Mouse (Mus musculus) erythroblast, adult 5-6 weeks (primary cell): ENCODE results near the gene Gm17374. TPM values are rescaled to one million over a fixed set of nuclear protein-coding genes. Genes with fewer than 3 reads are reported as not detected.
"Not testable (repeated sequence)": the region's sequence is repeated elsewhere in the genome, so short reads cannot be mapped to it uniquely, and the experiment has no call there.

Source experiments
- ATAC-seq: replicated peaks from 2 replicates; pipeline ENCODE4 v1.8.0; 2016; ENCODE audit warnings: moderate number of reproducible peaks, mild to moderate bottlenecking, moderate TSS enrichment, inconsistent platforms; ENCODE audit not compliant: poor library complexity, low FRiP score, severe bottlenecking
- total RNA-seq, 2 experiments: library from RNA; stranded (forward) in 1 of 2; stranded (reverse) in 1 of 2; fragments of 150-400 nt in 1 of 2; fragments of 200-764, 138-1000 nt in 1 of 2; gene quantifications; 2 replicates each; pipeline versions ENCODE4 v1.2.3 to v1.2.4; 2015 to 2017; ENCODE audit warnings: low replicate concordance in 2 of 2

Gm17374 gene
- total RNA-seq (2015; ENCODE audit: low replicate concordance) (not detected in 2 replicates), total RNA-seq (2017; ENCODE audit: low replicate concordance) (not detected in 2 replicates)

DNA sequence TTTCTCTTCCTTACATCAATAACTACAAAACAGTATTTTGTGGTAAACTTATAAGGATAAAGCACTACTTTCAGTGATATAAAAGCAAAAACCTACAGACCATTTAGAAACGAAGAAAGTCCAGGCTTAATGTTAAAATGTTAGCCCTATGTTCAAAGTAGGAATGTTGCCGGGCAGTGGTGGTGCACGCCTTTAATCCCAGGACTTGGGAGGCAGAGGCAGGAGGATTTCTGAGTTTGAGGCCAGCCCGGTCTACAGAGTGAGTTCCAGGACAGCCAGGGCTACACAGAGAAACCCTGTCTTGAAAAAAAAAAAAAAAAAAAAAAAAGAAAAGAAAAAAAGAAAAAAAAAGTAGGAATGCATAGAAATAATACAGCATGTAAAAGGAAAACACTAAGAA, at the start of gene Gm17374:
Gm17374 (plus strand) TSS at position 301 of the 400 bp plus-strand sequence.
- ATAC-seq: not testable (repeated sequence)

DNA sequence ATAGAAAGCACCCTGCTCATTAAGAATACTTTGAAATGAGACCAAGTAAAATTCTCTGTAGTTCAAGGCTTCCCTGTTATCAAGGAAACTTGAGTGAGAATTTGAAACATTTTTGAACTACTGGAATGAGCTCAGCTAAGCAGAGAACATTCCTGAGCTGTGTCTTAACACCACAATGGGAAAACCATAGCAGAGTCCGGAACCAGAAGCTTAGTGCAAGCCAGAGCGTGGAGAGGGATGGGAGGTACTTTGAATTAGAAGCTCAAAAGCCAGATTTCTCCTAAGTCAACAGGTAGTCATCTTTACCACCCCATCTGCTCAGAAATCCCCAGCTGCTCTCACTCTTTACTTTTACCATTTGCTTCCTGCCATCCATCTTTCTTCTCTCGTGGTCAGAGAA, 46.9 kb upstream of the Gm17374 start:
- ATAC-seq: no peak

DNA sequence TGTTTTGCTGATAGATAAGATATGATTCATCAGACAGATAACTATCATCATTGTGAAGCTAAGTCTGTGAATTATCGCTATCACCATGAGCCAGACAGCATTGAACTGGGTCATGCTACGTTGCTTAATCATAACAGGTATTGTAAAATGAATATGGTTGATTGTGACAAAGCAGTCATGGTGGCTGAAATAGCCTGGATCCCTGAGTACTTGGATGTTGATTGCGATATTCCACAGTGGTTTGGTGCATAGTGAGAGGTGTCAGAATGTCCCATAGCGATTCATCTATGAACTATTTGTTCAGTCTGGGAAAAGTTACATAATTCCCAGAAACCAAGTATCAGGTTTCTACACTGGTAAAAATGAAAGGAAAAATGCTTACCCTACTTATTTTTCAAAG, 44.2 kb upstream of the Gm17374 start:
- ATAC-seq: no peak

DNA sequence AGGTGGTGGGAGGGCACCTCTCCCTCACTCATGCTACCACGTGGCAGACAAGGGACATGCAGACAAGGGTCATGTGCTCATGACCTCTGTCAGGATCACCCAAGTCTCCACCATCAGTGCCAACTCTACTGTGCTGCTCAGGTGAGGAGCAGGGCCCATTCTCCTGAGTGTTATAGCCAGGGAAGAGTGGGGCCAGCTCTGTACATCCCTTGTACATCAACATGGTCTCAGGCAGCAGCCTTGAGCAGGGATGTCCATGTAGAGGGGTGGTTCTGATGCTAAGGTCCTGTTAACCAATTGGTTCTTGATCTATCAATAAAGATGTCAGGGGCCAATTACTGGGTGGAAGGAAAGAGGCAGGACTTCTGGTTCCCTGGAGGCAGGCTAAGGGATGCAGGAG, 42.9 kb upstream of the Gm17374 start:
- ATAC-seq: no peak

DNA sequence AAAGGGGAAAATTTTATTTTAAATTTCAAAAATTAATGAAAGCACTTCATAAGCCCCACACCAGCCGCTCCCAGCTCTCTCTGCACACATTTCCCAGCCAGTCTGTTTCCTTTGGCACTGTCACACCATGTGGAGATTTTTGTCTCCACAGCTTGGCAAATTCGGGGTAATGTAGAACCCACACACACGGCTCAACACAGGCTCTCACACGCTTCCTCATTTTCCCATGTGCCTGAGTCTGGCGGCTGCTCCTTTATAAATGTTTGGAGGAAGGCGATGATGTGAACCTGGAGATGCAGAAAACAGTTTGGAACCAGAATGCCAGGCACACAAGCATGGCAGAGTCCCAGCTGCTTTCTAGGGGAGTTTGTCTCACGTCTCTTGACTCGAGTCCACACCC, 38.0 kb upstream of the Gm17374 start:
- no peak for ATAC-seq

DNA sequence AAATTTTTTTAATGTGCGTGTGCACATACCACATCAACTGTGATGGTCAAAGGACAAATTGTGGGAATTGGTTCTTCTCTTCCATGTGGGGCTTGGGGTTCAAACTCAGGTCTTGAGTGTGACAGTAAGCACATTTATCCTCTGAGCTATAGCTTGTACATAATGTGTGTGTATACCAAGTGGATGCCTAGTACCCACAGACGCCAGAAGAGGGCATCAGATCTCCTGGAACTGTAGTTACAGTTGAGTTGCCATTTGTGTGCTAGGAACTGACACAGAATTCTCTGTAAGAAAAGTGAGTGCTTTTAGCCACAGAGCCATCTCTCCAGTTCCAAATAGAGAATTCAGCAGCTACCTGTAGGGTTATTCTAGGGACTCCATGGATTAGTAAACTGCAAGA, 26.3 kb upstream of the Gm17374 start:
- ATAC-seq: peak; percentile 49; the same call in 1 of the 2 replicates

DNA sequence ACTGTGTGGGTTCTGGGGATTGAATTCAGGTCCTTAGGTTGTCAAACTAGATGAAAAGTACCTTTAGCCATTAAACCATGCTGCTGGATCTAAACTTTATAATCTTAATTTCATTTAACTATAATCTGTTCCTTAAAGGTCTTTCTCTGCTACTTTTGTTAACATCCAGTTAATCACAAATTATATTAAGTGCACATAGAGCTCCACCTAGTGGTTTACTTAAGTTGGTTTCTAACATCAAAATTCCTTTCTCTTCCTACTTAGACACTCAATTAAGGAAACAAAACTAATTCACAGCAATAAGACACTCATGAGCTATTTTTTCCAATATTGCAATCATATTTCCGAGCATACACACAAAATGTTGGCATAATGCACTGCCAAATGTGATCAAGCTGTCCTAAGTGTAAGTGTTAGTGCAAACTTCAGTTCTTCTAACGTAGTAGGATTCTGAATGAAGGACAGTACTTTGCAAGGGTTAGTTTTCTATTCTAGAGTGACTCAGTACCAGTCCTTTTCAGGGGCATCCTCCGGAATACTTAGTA, 7.4 kb downstream of the Gm17374 start:
- no peak; the same call in 1 of the 2 replicates for ATAC-seq

DNA sequence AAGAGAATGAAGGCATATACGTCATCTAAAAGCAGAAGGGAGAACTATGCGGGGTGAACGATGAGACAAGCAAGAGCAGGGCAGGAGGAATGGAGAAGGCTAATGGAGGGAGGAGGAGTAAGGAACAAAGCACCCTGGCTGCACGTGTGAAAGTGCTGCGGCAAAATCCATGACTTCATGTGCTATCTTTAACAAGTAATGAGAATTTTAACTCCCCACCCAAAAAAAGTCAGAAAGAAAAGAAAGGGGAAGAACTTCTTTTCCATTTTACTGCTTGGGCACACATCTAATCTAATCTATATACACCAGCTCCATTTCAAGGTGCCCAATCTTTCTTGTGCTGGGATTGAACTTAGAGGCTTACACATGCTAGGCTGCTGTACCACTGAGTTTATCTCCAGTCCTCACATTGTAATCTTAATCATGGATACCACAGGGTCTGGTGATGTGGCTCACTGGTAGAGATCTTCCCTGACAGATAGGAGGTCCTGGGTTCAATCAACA, 11.6 kb downstream of the Gm17374 start:
- ATAC-seq: peak; percentile 67

DNA sequence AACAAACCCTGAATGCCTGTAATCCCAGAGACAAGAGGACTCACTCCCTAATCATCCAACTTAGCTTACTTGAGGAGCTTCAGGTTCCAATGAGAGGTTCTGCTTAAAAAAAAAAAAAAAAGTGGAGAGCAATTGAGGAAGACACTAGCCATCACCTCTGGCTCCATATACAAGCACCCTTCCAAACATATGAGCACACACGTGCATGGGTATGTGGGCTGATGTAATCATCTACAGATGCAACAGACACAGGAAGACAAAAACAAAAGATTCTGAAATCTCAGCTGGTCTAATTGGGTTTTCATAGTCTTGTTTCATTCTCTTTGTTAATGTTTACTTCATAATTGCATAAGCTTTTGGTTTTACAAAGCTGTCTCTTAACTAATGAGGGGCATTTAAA, 17.2 kb downstream of the Gm17374 start:
- no peak for ATAC-seq

DNA sequence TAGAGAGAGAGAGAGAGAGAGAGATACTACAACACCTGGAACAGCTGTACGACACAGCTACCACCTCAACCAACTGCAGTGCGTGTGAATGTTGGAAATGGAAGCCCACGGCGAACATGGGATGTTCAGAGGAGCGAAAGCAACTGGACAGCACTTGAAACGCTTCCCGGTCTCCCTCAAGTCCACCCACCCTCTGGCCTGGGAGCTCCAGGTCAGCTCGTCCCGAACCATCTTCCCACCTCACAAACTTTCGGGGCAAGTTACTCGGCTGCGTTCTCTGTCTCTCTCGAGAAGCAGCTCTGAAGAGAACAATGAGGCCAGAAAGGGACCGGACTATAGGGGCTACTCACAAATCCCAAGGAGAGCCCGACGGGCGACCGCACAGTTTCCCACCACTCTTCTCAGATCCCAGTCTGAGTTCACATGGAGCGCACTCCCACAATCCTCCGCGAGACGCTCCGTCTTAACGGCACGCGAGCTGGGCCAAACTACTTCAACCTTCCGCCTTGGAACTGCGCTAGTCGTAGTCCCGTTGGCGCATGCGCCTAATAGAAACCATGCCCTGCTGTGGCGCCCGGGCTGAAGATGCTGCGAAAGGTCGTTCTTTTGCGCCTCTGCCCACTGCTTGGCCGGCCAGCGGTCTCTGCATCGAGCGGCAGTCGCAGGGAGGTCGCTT, 18.4 kb downstream of the Gm17374 start, which contains the start of the genes Esf1 and Ndufaf5:
Esf1 (minus strand) TSS at position 438 of the 676 bp plus-strand sequence.
Ndufaf5 (plus strand) TSS at position 523 of the 676 bp plus-strand sequence.
- ATAC-seq: peak; percentile 98

DNA sequence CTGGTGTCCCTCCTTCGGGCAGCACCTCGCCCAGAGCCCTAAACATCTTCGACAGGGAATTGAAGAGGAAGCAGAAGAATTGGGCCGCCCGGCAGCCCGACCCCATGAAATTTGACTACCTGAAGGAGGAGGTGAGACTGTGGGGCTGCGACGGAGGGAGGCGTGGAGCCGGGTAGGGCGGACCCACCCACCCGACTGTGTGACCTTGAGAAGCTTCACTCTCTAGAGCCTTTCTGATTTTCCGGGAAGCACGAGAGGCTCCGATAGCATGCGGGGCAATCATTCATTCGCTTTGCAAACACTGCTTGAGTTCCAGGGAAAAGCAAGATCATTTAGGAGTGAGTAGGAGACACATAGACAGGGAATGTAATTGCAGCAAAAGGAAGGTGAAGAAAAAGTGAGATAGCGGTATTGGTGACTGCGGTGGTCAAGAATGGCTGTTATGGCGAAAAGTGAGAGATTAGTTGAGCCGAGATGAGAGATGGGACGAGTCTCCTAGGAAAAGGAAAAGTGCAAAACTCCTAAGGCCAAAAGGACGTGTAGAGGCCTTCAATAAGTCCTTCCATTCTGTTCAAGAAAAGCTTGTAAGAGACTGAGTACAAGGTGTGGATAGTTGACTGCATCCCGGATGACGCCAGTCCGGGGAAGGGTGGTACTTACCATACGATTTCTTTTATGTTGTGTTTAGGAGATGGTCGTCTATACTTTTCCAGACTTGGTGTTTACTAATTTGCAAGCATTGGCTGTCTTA, 19.1 kb downstream of the Gm17374 start:
- peak; percentile 69 for ATAC-seq

DNA sequence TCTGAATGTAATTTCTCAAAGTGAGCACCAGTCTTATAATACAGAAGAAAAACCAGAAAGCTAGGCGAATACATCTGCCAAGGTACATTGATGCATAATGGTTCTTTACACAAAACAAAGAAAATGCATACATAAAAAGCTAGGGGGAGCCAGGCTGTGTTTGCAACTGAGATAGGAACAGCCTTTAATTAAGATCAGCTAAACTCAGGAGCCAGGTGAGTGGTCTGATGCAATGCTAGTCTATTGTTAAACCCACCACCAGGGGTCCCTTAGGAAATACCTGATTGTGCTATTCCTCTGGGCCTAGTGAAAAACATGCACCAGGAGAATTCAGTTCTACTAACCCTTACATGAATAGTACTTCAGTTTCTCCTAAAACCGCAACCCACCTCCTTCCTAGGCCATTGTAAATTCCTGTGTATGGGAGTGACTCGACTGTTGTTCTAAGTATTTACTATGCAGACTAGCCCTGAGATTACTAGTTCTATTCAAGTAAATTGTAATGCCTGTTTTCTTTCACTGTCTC, 33.9 kb downstream of the Gm17374 start:
- ATAC-seq: not testable (repeated sequence)

DNA sequence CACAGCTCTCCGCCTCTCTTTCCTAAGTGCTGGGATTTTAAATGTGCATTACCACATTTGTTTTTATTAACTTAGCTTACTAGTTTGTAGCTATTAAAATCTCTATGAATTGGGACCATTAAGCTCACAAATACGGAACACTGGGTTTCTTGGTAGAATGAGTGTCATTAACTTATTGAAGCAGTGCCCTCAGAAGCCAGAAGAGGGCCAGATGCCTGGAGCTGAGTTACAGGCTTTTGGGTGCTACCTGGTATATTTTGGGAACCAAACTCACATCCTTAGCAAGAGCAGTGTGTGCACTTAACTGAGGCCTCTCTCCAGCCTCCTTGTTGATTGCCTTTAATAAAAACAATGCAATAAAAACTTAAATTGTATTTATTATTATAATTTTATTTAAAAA, 48.9 kb downstream of the Gm17374 start:
- no peak for ATAC-seq

DNA sequence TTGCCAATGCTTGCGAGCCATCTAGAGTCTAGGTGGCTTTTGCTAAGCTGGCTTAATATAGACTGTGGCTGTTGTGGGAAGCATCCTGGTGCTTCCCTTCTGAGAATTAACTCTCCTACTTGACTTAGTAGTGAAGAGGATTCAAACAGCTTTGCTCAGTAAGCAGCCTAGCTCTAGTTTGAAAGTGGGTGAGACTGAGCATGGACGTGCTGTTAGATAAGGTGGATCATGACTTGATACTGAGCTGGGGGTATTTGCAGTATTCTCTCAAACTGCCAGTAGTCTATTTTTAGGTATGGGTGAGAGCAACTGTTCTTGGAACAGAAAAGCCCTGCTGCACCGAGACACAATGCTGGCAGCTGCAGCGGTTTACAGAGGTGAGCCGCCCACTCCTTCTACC, 50.7 kb downstream of the Gm17374 start:
- no peak for ATAC-seq

Other genes with a start within 250 kb of the Gm17374 start
- gene Tasp1, start 85.2 kb upstream of the Gm17374 start, total RNA-seq (2015; ENCODE audit: low replicate concordance): 1.9 and 9.0 TPM in 2 replicates
- 6.5 and 13.9 TPM in 2 replicates for gene Tasp1, start 85.2 kb upstream of the Gm17374 start, total RNA-seq (2017; ENCODE audit: low replicate concordance)
- gene Esf1, start 18.5 kb downstream of the Gm17374 start, total RNA-seq (2015; ENCODE audit: low replicate concordance): 11.1 and 14.6 TPM in 2 replicates
- 7.4 and 10.5 TPM in 2 replicates for gene Esf1, start 18.5 kb downstream of the Gm17374 start, total RNA-seq (2017; ENCODE audit: low replicate concordance)
- 0.58 TPM in 1 of 2 replicates, not detected in the other for gene Ndufaf5, start 18.6 kb downstream of the Gm17374 start, total RNA-seq (2015; ENCODE audit: low replicate concordance)
- 2.4 TPM in 2 replicates for gene Ndufaf5, start 18.6 kb downstream of the Gm17374 start, total RNA-seq (2017; ENCODE audit: low replicate concordance)
- gene Sel1l2, start 237.7 kb downstream of the Gm17374 start, total RNA-seq (2015; ENCODE audit: low replicate concordance): not detected in 2 replicates
- gene Sel1l2, start 237.7 kb downstream of the Gm17374 start, total RNA-seq (2017; ENCODE audit: low replicate concordance): not detected in 2 replicates
- 4.8 TPM in 1 of 2 replicates, not detected in the other for gene Macrod2, start 243.3 kb downstream of the Gm17374 start, total RNA-seq (2015; ENCODE audit: low replicate concordance)
- 0.42 and 2.8 TPM in 2 replicates for gene Macrod2, start 243.3 kb downstream of the Gm17374 start, total RNA-seq (2017; ENCODE audit: low replicate concordance)